Mouse (Mus musculus) erythroblast, embryonic 14.5 days (primary cell): ENCODE measurements around the gene Nav3. TPM values are rescaled to one million over a fixed set of nuclear protein-coding genes. Genes with fewer than 3 reads are reported as not detected.
"Not testable (repeated sequence)": the region's sequence is repeated elsewhere in the genome, so short reads cannot be mapped to it uniquely, and the experiment has no call there.

Experiments
- H3K27me3 ChIP-seq: 2 replicates; pipeline ENCODE4 v1.6.1; 2012; ENCODE audit warnings: inconsistent platforms; ENCODE audit not compliant: control insufficient read depth
- H3K36me3 ChIP-seq: 2 replicates; pipeline ENCODE4 v1.6.1; 2012; ENCODE audit warnings: mild to moderate bottlenecking, inconsistent platforms; ENCODE audit not compliant: control insufficient read depth
- H3K4me1 ChIP-seq: 2 replicates; pipeline ENCODE4 v1.6.1; 2012; ENCODE audit warnings: inconsistent platforms; ENCODE audit not compliant: control insufficient read depth
- H3K4me3 ChIP-seq: replicated peaks from 2 replicates; pipeline ENCODE3; 2012; ENCODE audit warnings: moderate library complexity, mild to moderate bottlenecking, inconsistent platforms
- H3K9me3 ChIP-seq: 2 replicates; pipeline ENCODE4 v1.6.1; 2012; ENCODE audit warnings: low read length, inconsistent platforms, mixed read lengths; ENCODE audit not compliant: control insufficient read depth
- GATA1 ChIP-seq: IDR thresholded peaks from 2 replicates; pipeline ENCODE4 v1.6.1; 2012; ENCODE audit warnings: low read length, inconsistent platforms, mixed read lengths
- TAL1 ChIP-seq: IDR thresholded peaks from 3 replicates; pipeline ENCODE4 v1.6.1; 2012; ENCODE audit warnings: low read length, inconsistent platforms, mixed read lengths
- polyA plus RNA-seq: library from polyadenylated mRNA; stranded (reverse); fragments of >175 nt; gene quantifications from 2 replicates; pipeline ENCODE4 v1.2.3, GENCODE M21; 2012

Gene Nav3
- polyA plus RNA-seq, 1 experiment, result not detected

GRCm38 (mm10) chr10:110398643-110399042 is 57.4 kb downstream of the Nav3 start:
- H3K9me3 ChIP-seq, result peaks cover 36% of the 10 kb centered on the region
- H3K4me1 ChIP-seq, result no peaks in the 10 kb centered on the region
- TF ChIP-seq TAL1, result no peak
- no peak for TF ChIP-seq GATA1
- no peak overlapping the region for H3K4me3 ChIP-seq
- no peaks in the 10 kb centered on the region for H3K27me3 ChIP-seq
- H3K36me3 ChIP-seq, result no peaks in the 10 kb centered on the region

GRCm38 (mm10) chr10:110386476-110387197 is 69.4 kb downstream of the Nav3 start:
- Histone ChIP-seq H3K9me3 (peaks cover 3% of the 10 kb centered on the region; the same call in 1 of the 2 replicates), H3K27me3 (no peaks in the 10 kb centered on the region), H3K36me3 (no peaks in the 10 kb centered on the region), H3K4me3 (no peak overlapping the region), H3K4me1 (no peaks in the 10 kb centered on the region)
- no peak for TF ChIP-seq TAL1

GRCm38 (mm10) chr10:110383506-110384229 is 72.3 kb downstream of the Nav3 start:
- not testable (repeated sequence) for H3K27me3 ChIP-seq, H3K36me3 ChIP-seq, H3K4me1 ChIP-seq, H3K4me3 ChIP-seq, H3K9me3 ChIP-seq

- Histone ChIP-seq H3K36me3 (no peaks in the 10 kb centered on the region), H3K4me3 (no peak overlapping the region), H3K27me3 (no peaks in the 10 kb centered on the region), H3K4me1 (no peaks in the 10 kb centered on the region), H3K9me3 (no peaks in the 10 kb centered on the region; the same call in 1 of the 2 replicates)
- TF ChIP-seq TAL1 (no peak), GATA1 (no peak)
Observed at GRCm38 (mm10) chr10:110380792-110381191, 75.2 kb downstream of the Nav3 start.

GRCm38 (mm10) chr10:110372724-110373455 is 83.1 kb downstream of the Nav3 start:
- no peak for TF ChIP-seq TAL1
- TF ChIP-seq GATA1, result no peak
- no peak overlapping the region for H3K4me3 ChIP-seq
- H3K27me3 ChIP-seq, result no peaks in the 10 kb centered on the region
- H3K36me3 ChIP-seq, result no peaks in the 10 kb centered on the region
- H3K4me1 ChIP-seq, result no peaks in the 10 kb centered on the region
- H3K9me3 ChIP-seq, result peaks cover 2% of the 10 kb centered on the region

- no peaks in the 10 kb centered on the region for H3K4me1 ChIP-seq
- no peaks in the 10 kb centered on the region for H3K27me3 ChIP-seq
- TF ChIP-seq TAL1, result no peak
- no peak for TF ChIP-seq GATA1
- no peaks in the 10 kb centered on the region for H3K36me3 ChIP-seq
- H3K4me3 ChIP-seq, result no peak overlapping the region
- H3K9me3 ChIP-seq, result peaks cover 16% of the 10 kb centered on the region
Observed at GRCm38 (mm10) chr10:110352148-110352547, 103.9 kb downstream of the Nav3 start.

- H3K27me3 ChIP-seq, result no peaks in the 10 kb centered on the region
- no peaks in the 10 kb centered on the region for H3K36me3 ChIP-seq
- H3K4me3 ChIP-seq, result no peak overlapping the region
- H3K4me1 ChIP-seq, result no peaks in the 10 kb centered on the region
- TF ChIP-seq TAL1 (no peak), GATA1 (no peak)
- H3K9me3 ChIP-seq, result peaks cover 12% of the 10 kb centered on the region
Observed at GRCm38 (mm10) chr10:110330030-110330429, 126.0 kb downstream of the Nav3 start.

- Histone ChIP-seq H3K27me3 (no peaks in the 10 kb centered on the region), H3K4me1 (no peaks in the 10 kb centered on the region), H3K36me3 (no peaks in the 10 kb centered on the region), H3K4me3 (no peak overlapping the region), H3K9me3 (peaks cover 12% of the 10 kb centered on the region)
- no peak for TF ChIP-seq TAL1
- no peak for TF ChIP-seq GATA1
Observed at GRCm38 (mm10) chr10:110329629-110330028, 126.4 kb downstream of the Nav3 start.

GRCm38 (mm10) chr10:110322082-110322632 is 133.8 kb downstream of the Nav3 start:
- TF ChIP-seq GATA1 (no peak), TAL1 (no peak)
- Histone ChIP-seq H3K27me3 (no peaks in the 10 kb centered on the region), H3K4me3 (no peak overlapping the region), H3K4me1 (no peaks in the 10 kb centered on the region), H3K9me3 (peaks cover 5% of the 10 kb centered on the region; the same call in 1 of the 2 replicates), H3K36me3 (no peaks in the 10 kb centered on the region)
